Mouse (Mus musculus) forebrain, embryonic 11.5 days (tissue): ENCODE measurements around the gene Sergef. TPM values are rescaled to one million over a fixed set of nuclear protein-coding genes. Genes with fewer than 3 reads are reported as not detected.
A peak's percentile ranks its signal among the peaks of the same experiment; 100 is the strongest.
"Not testable (repeated sequence)": the region's sequence is repeated elsewhere in the genome, so short reads cannot be mapped to it uniquely, and the experiment has no call there.

ENCODE experiments used
- ATAC-seq: fragments of 200-750 bp; cut with Nextera tagmentation; replicated peaks from 2 replicates; pipeline ENCODE4 v1.8.0; 2017; ENCODE audit warnings: moderate TSS enrichment; ENCODE audit not compliant: low FRiP score
- DNase-seq: peaks from one replicate; pipeline ENCODE4 v3.0.0-alpha.2; 2017; ENCODE audit warnings: low spot score
- H3K27ac ChIP-seq: fragments of 300-500 bp; sonication (generic); 2 replicates; pipeline ENCODE4 v1.5.1; 2014; ENCODE audit warnings: low read depth, low read length
- H3K27me3 ChIP-seq: fragments of 300-500 bp; sonication (generic); 2 replicates; pipeline ENCODE4 v1.6.1; 2014; ENCODE audit warnings: mild to moderate bottlenecking, low read length, mixed read lengths; ENCODE audit not compliant: control insufficient read depth, insufficient read depth
- H3K36me3 ChIP-seq: fragments of 300-500 bp; sonication (generic); 2 replicates; pipeline ENCODE4 v1.6.1; 2014; ENCODE audit warnings: mild to moderate bottlenecking, low read length, moderate library complexity, mixed read lengths; ENCODE audit not compliant: control insufficient read depth, insufficient read depth
- H3K4me1 ChIP-seq: fragments of 300-500 bp; sonication (generic); replicated peaks from 2 replicates; pipeline ENCODE4 v1.6.1; 2014; ENCODE audit warnings: low read length, mixed read lengths; ENCODE audit not compliant: control insufficient read depth, insufficient read depth
- H3K4me2 ChIP-seq: fragments of 300-500 bp; sonication (generic); 2 replicates; pipeline ENCODE4 v1.6.1; 2014; ENCODE audit warnings: low read depth, mild to moderate bottlenecking, low read length, moderate library complexity, mixed read lengths; ENCODE audit not compliant: severe bottlenecking
- H3K4me3 ChIP-seq: fragments of 300-500 bp; sonication (generic); 2 replicates; pipeline ENCODE4 v1.5.1; 2014; ENCODE audit warnings: low read depth, low read length
- H3K9ac ChIP-seq: fragments of 300-500 bp; sonication (generic); 2 replicates; pipeline ENCODE4 v1.6.1; 2014; ENCODE audit warnings: low read length
- H3K9me3 ChIP-seq: fragments of 300-500 bp; sonication (generic); 2 replicates; pipeline ENCODE4 v1.6.1; 2016; ENCODE audit warnings: low read length, mixed read lengths; ENCODE audit not compliant: control insufficient read depth
- WGBS: fragments of 180-500 bp; shearing (Covaris S2); extraction: QIAGEN DNeasy Blood & Tissue Kit; methylation state at CpG from one replicate; pipeline ENCODE4 v1.1.7; 2014; 5-methylcytosine and 5-hydroxymethylcytosine counted together
- polyA plus RNA-seq: library from polyadenylated mRNA; unstranded; fragments of >200 nt; fragmentation: Nextera tagmentation; extraction: Ambion mirVana; gene quantifications from 2 replicates; pipeline ENCODE4 v1.2.1, GENCODE M21; 2014

Gene Sergef
- polyA plus RNA-seq = 17.6 and 18.7 TPM in 2 replicates

- Histone ChIP-seq H3K4me1 (peaks cover 5% of the 10 kb centered on the region; the same call in 1 of the 2 replicates), H3K9ac (peak within 1 kb of the TSS; percentile 74), H3K4me3 (peak within 1 kb of the TSS; percentile 62), H3K4me2 (peak within 1 kb of the TSS; percentile 69), H3K27ac (no peak within 1 kb of the TSS), H3K9me3 (no peaks in the 10 kb centered on the region), H3K27me3 (peaks cover 6% of the 10 kb centered on the region), H3K36me3 (no peaks in the 10 kb centered on the region)
- DNase-seq (peak; percentile 95), ATAC-seq (peak; percentile 97)
- WGBS = under 1% methylated on average over 30 of the region's 30 CpGs
Observed at GRCm38 (mm10) chr7:46639692-46640031, at the start of gene Sergef. Gene Sergef, minus strand, starts transcription at chr7:46639807.

- 88% methylated on average over 5 of the region's 5 CpGs for WGBS
- Histone ChIP-seq H3K27me3 (no peaks in the 10 kb centered on the region), H3K4me2 (no peak overlapping the region), H3K4me3 (no peak overlapping the region), H3K9me3 (no peaks in the 10 kb centered on the region), H3K36me3 (peaks cover 4% of the 10 kb centered on the region; the same call in 1 of the 2 replicates), H3K4me1 (no peaks in the 10 kb centered on the region), H3K9ac (no peak overlapping the region), H3K27ac (no peak overlapping the region)
- DNase-seq = no peak
- no peak for ATAC-seq
Observed at GRCm38 (mm10) chr7:46686827-46687226, 47.2 kb upstream of the Sergef start.

GRCm38 (mm10) chr7:46680732-46681131 is 41.1 kb upstream of the Sergef start:
- no peak for DNase-seq
- Histone ChIP-seq H3K9ac (no peak overlapping the region), H3K4me1 (no peaks in the 10 kb centered on the region), H3K27ac (no peak overlapping the region), H3K4me3 (no peak overlapping the region), H3K27me3 (no peaks in the 10 kb centered on the region), H3K9me3 (no peaks in the 10 kb centered on the region), H3K36me3 (no peaks in the 10 kb centered on the region), H3K4me2 (no peak overlapping the region)
- ATAC-seq = no peak

- ATAC-seq, H3K27me3 ChIP-seq, H3K4me2 ChIP-seq, H3K4me3 ChIP-seq, H3K9ac ChIP-seq, H3K36me3 ChIP-seq, H3K9me3 ChIP-seq, H3K27ac ChIP-seq, DNase-seq, H3K4me1 ChIP-seq: not testable (repeated sequence)
- 81% methylated on average over 7 of the region's 7 CpGs for WGBS
Observed at GRCm38 (mm10) chr7:46679044-46679443, 39.4 kb upstream of the Sergef start.

- no peak overlapping the region for H3K9ac ChIP-seq
- WGBS = 90% methylated on average over 3 of the region's 3 CpGs
- no peaks in the 10 kb centered on the region for H3K36me3 ChIP-seq
- no peak overlapping the region for H3K4me2 ChIP-seq
- no peak overlapping the region for H3K4me3 ChIP-seq
- ATAC-seq (no peak), DNase-seq (no peak)
- no peak overlapping the region for H3K27ac ChIP-seq
- no peaks in the 10 kb centered on the region for H3K4me1 ChIP-seq
- no peaks in the 10 kb centered on the region for H3K9me3 ChIP-seq
- H3K27me3 ChIP-seq = no peaks in the 10 kb centered on the region
Observed at GRCm38 (mm10) chr7:46678417-46678816, 38.8 kb upstream of the Sergef start.

GRCm38 (mm10) chr7:46676808-46677360 is 37.3 kb upstream of the Sergef start:
- no peaks in the 10 kb centered on the region for H3K9me3 ChIP-seq
- ATAC-seq = no peak
- DNase-seq = no peak

GRCm38 (mm10) chr7:46675886-46676285 is 36.3 kb upstream of the Sergef start:
- Histone ChIP-seq H3K4me3 (no peak overlapping the region), H3K27me3 (no peaks in the 10 kb centered on the region), H3K9ac (no peak overlapping the region), H3K4me2 (no peak overlapping the region), H3K4me1 (no peaks in the 10 kb centered on the region), H3K9me3 (no peaks in the 10 kb centered on the region), H3K36me3 (no peaks in the 10 kb centered on the region), H3K27ac (no peak overlapping the region)
- ATAC-seq (no peak), DNase-seq (no peak)
- 90% methylated on average over 8 of the region's 8 CpGs for WGBS

More at GRCm38 (mm10) chr7:46676808-46677360, 37.3 kb upstream of the Sergef start:
- no peaks in the 10 kb centered on the region for H3K27me3 ChIP-seq
- no peak overlapping the region for H3K4me2 ChIP-seq
- H3K27ac ChIP-seq = no peak overlapping the region
- no peak overlapping the region for H3K9ac ChIP-seq
- no peaks in the 10 kb centered on the region for H3K4me1 ChIP-seq
- no peak overlapping the region for H3K4me3 ChIP-seq
- WGBS = 76% methylated on average over 5 of the region's 5 CpGs
- H3K36me3 ChIP-seq = no peaks in the 10 kb centered on the region

GRCm38 (mm10) chr7:46675061-46675460 is 35.5 kb upstream of the Sergef start:
- ATAC-seq (no peak), DNase-seq (no peak)
- no peak overlapping the region for H3K4me2 ChIP-seq
- H3K9me3 ChIP-seq = no peaks in the 10 kb centered on the region
- H3K36me3 ChIP-seq = no peaks in the 10 kb centered on the region
- no peak overlapping the region for H3K9ac ChIP-seq
- no peak overlapping the region for H3K4me3 ChIP-seq
- WGBS = 91% methylated on average over 7 of the region's 7 CpGs
- H3K4me1 ChIP-seq = no peaks in the 10 kb centered on the region
- no peaks in the 10 kb centered on the region for H3K27me3 ChIP-seq
- H3K27ac ChIP-seq = no peak overlapping the region

- Histone ChIP-seq H3K36me3 (no peaks in the 10 kb centered on the region), H3K4me3 (no peak within 1 kb of the TSS), H3K4me2 (no peak within 1 kb of the TSS), H3K9ac (no peak within 1 kb of the TSS), H3K27me3 (peaks cover under 1% of the 10 kb centered on the region; the same call in 1 of the 2 replicates), H3K4me1 (no peaks in the 10 kb centered on the region; the same call in 1 of the 2 replicates), H3K9me3 (no peaks in the 10 kb centered on the region), H3K27ac (no peak within 1 kb of the TSS)
- WGBS = 65% methylated on average over 9 of the region's 10 CpGs
- no peak for ATAC-seq
- DNase-seq = no peak
Observed at GRCm38 (mm10) chr7:46672160-46672672, 32.6 kb upstream of the Sergef start, which contains the start of gene Tph1. Gene Tph1, minus strand, starts transcription at chr7:46672537.
